23 mouse cellular contexts compared by ENCODE assay signal in the genomic region with DNA sequence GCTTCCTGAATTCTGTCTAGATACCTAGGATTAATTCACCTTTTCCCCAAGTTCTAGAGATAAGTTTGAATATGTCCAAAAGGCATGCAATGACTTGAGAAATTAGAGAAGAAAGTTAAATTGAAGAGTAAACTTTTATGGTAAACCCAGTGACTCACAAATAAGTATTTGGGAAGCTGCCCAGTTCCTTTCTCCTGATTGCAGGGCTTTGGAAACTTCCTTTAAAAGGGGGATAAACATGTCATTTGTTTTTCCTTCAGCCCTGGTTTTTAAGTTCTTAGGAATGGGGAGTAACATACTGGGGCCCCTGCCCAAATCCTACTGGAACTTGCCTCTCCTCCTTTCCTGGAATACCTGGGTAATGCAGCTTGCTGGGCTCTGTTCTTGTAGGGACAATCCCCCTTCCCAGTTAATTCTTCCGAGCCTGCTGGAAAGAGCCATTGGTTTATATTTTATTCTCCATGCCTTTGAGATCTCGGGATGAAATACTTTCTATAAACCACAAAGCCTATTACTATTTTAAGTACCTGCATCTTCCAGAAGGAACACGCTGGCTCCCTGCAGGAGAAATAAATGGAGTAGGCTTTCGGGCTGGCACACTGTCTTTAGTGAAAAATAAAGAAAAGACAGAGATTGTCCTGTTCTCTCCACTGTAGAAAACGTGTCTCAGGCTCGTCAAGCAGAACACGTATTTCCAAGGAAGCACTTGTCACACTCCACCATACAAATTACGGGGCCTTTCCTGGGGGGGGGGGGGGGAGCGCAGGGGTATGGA.
A peak's percentile ranks its signal among the peaks of the same experiment; 100 is the strongest.
DNase-seq lines count a peak whose midpoint lies in the region; ATAC-seq and TF ChIP-seq lines count a peak whose summit lies in the region.
"Had no signal": no experiment of that assay in that cellular context is flagged by ENCODE, and none has a peak within 500 bp of the region (broad histone marks: within the 10 kb centered on the region; RNA-seq: fewer than 3 reads in every experiment).

No protein-coding gene starts in this region.

- H3K4me1 ChIP-seq in embryonic facial prominence, embryonic 13.5 days = peaks cover 14% of the 10 kb centered on the region; the same call in 1 of the 2 replicates
- peaks cover 26% of the 10 kb centered on the region for H3K4me1 ChIP-seq in embryonic facial prominence, embryonic 10.5 days
- no peaks in the 10 kb centered on the region; the same call in none of the 2 replicates for H3K4me1 ChIP-seq in cortical plate, adult 2 months (ENCODE audit: control insufficient read depth, insufficient read depth, low read length)
- H3K4me1 ChIP-seq: heart, embryonic 13.5 days; lung, embryonic 15.5 days had no signal

- peaks cover 16% of the 10 kb centered on the region for H3K36me3 ChIP-seq in embryonic facial prominence, embryonic 13.5 days
- peaks cover 14% of the 10 kb centered on the region for H3K36me3 ChIP-seq in embryonic facial prominence, embryonic 10.5 days (replicated peaks)
- H3K36me3 ChIP-seq: G1E; lung, embryonic 15.5 days had no signal

- no peak for TF ChIP-seq POLR2A in cortical plate, adult 2 months (IDR thresholded peaks at IDR 0.05; ENCODE audit: extremely low read depth, insufficient read depth, low read length)

- H3K9me3 ChIP-seq in embryonic facial prominence, embryonic 13.5 days = no peaks in the 10 kb centered on the region
- no peaks in the 10 kb centered on the region for H3K9me3 ChIP-seq in embryonic facial prominence, embryonic 10.5 days
- H3K9me3 ChIP-seq: embryonic facial prominence, embryonic 12.5 days; heart, embryonic 13.5 days; lung, embryonic 15.5 days; stomach, embryonic 15.5 days had no signal

- no peak overlapping the region for H3K9ac ChIP-seq in embryonic facial prominence, embryonic 13.5 days
- H3K9ac ChIP-seq: embryonic facial prominence, embryonic 12.5 days; heart, embryonic 13.5 days; lung, embryonic 15.5 days; stomach, embryonic 15.5 days had no signal

- H3K4me2 ChIP-seq in embryonic facial prominence, embryonic 13.5 days = 0 out of 2 replicates have a peak overlapping the region, but pooled peaks have one; percentile 5
- H3K4me2 ChIP-seq: embryonic facial prominence, embryonic 12.5 days; heart, embryonic 13.5 days; liver, embryonic 11.5 days; lung, embryonic 15.5 days; midbrain, embryonic 11.5 days; stomach, embryonic 15.5 days had no signal

- H3K4me3 ChIP-seq in embryonic facial prominence, embryonic 13.5 days = no peak overlapping the region
- H3K4me3 ChIP-seq in embryonic facial prominence, embryonic 10.5 days = no peak overlapping the region
- H3K4me3 ChIP-seq in cortical plate, adult 2 months (ENCODE audit: insufficient read depth, low read length) = no peak overlapping the region
- H3K4me3 ChIP-seq: embryonic facial prominence, embryonic 12.5 days; heart, embryonic 13.5 days; lung, embryonic 15.5 days; stomach, embryonic 15.5 days had no signal

- WGBS in embryonic facial prominence, embryonic 13.5 days = 49% methylated on average over 9 of the region's 9 CpGs
- 68% methylated on average over 9 of the region's 9 CpGs for WGBS in embryonic facial prominence, embryonic 10.5 days

- DNase-seq in embryonic facial prominence, embryonic 10.5 days (ENCODE audit: low spot score) = no peak
- peak; percentile 22 to 27 for DNase-seq in left cerebral cortex, postnatal 36 days (ENCODE audit: low spot score in 2 of 2)
- DNase-seq in left cerebral cortex, adult 8-10 months (ENCODE audit: low spot score in 2 of 2) = no peak
- DNase-seq in 3134 (ENCODE audit: extremely low read depth, insufficient read length, low spot score) = peak; percentile 28
- no peak for DNase-seq in heart, postnatal 36 days
- DNase-seq in kidney, postnatal 25 days = no peak
- DNase-seq: cerebellum, adult 8-10 months; gastrocnemius, postnatal 10 days; heart, adult 18-20 months; kidney, adult 2 months; kidney, postnatal 4 days; layer of hippocampus, adult 9-11 months; right cerebral cortex, postnatal 14 days had no signal

- no peak for ATAC-seq in embryonic facial prominence, embryonic 13.5 days (ENCODE audit: insufficient number of reproducible peaks, insufficient read depth, low FRiP score, low TSS enrichment, low read depth)
- ATAC-seq: inflammation-experienced regulatory T-cells, adult 6 months had no signal

- intact Hi-C loops in left cerebral cortex, postnatal 36 days (cut with DNase I) = no loop called here
- intact Hi-C loops in heart, postnatal 36 days (cut with DNase I) = no loop called here

- no peaks in the 10 kb centered on the region for H3K27me3 ChIP-seq in embryonic facial prominence, embryonic 13.5 days
- H3K27me3 ChIP-seq in embryonic facial prominence, embryonic 10.5 days (replicated peaks; ENCODE audit: low read depth, poor library complexity, severe bottlenecking) = no peaks in the 10 kb centered on the region
- H3K27me3 ChIP-seq: embryonic facial prominence, embryonic 12.5 days; heart, embryonic 13.5 days; lung, embryonic 15.5 days; stomach, embryonic 15.5 days had no signal

- TF ChIP-seq CTCF in cortical plate, adult 2 months (IDR thresholded peaks at IDR 0.05; ENCODE audit: extremely low read depth, insufficient read depth, low read length) = no peak

- 0 out of 2 replicates have a peak overlapping the region, but pooled peaks have one; percentile 41 for H3K27ac ChIP-seq in embryonic facial prominence, embryonic 13.5 days
- no peak overlapping the region for H3K27ac ChIP-seq in embryonic facial prominence, embryonic 10.5 days (replicated peaks)
- 0 out of 2 replicates have a peak overlapping the region, but pooled peaks have one; percentile 65 for H3K27ac ChIP-seq in cortical plate, adult 2 months (ENCODE audit: insufficient read depth, low read length)
- H3K27ac ChIP-seq: embryonic facial prominence, embryonic 12.5 days; heart, embryonic 13.5 days; lung, embryonic 15.5 days; stomach, embryonic 15.5 days had no signal

Comparison
In these comparisons a context has a peak if more than half of its experiments do, and no peak if none do; other contexts are left out.
1. DNase-seq: peak in left cerebral cortex, postnatal 36 days (2 of 2) and 3134 (single experiment); none in embryonic facial prominence, embryonic 10.5 days (single experiment), left cerebral cortex, adult 8-10 months (0 of 2), heart, postnatal 36 days (0 of 2) and kidney, postnatal 25 days (0 of 2).